Mouse (Mus musculus) gastrocnemius, postnatal 25 days (tissue): ENCODE measurements around the gene Xdh. TPM values are rescaled to one million over a fixed set of nuclear protein-coding genes. Genes with fewer than 3 reads are reported as not detected.
"Not testable (repeated sequence)": the region's sequence is repeated elsewhere in the genome, so short reads cannot be mapped to it uniquely, and the experiment has no call there.

Experiments
- DNase-seq: peaks from one replicate; pipeline ENCODE4 v3.0.0; 2022
- total RNA-seq, 2 experiments: library from RNA; stranded (reverse); gene quantifications; 1 replicate in 1 of 2; 2 replicates in 1 of 2; pipeline ENCODE4 v1.2.3; 2021

Xdh gene
- total RNA-seq, 2 experiments from 2014 or later, result 31.3 to 39.1 TPM

- DNase-seq, result no peak
These were observed 68.7 kb downstream of the Xdh start for GRCm38 (mm10) chr17:73881295-73881694.

DNA sequence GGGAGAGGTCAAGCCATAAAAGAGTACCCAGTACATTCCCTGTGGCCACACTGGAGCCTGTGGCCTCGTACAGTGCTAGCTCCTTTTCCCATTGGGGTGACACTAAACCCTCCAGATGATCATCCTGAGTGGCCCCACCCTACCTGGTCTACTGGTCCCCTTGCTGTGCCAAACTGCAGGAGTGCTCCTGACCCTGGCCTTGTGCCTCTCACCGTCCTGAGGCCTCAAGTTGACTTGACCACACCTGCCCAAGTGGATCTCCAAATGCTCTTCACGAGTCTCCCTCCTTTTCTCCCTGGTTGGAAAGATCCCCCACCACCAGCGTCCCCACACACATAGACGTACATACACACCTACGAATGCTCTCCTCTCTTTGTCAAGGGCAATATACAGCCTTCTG lies 69.7 kb downstream of the Xdh start:
- DNase-seq, result no peak

DNA sequence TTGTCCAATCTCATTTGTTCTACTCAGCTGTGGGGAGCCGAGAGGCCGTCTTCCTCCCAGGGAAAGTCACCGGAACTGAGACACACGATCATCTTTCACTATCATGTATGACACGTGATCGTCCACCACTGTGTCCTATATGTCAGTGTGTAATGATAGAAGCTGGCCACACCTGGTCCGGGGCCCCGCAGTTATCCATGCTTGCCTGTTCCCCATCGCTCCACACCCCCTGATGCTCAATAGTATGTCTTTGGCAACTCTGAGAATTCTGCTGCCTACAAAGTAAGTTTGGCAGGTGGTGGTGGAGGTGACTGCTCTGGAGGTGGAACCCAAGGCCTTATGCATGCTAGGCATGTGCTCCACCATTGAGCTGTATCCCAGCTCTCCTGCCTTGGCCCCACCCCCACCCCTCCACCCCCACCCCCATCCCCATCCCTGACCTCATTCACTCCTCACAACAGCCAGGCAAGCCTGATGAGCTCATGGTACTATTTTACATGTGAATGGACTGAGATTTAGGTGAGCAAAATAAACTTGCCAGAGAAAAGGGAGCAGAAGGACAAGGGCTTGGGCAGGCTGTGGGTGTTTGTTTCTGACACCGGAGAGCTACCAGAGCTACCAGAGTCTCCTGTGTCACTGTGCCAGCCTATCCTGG lies 70.6 kb downstream of the Xdh start:
- no peak for DNase-seq

- DNase-seq, result no peak
These were observed 74.3 kb downstream of the Xdh start for GRCm38 (mm10) chr17:73875674-73876073.

DNA sequence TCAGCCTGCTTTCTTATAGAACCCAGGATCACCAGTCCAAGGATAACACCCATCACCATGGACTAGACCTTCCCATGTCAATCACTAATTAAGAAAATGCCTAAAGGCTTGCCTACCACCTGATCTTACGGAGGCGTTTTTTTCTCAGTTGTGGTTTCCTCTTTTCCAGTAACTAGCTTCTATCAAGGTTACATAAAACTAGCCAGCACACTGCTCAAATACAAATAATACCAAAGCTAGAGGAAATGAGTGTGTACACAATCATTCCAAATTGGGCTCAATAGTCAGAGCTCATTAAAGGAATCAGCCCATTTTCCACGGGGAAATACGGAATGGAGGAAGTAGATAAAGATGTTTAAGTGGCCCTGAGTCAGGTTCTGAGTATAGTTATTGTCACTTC lies 74.7 kb downstream of the Xdh start:
- no peak for DNase-seq

DNA sequence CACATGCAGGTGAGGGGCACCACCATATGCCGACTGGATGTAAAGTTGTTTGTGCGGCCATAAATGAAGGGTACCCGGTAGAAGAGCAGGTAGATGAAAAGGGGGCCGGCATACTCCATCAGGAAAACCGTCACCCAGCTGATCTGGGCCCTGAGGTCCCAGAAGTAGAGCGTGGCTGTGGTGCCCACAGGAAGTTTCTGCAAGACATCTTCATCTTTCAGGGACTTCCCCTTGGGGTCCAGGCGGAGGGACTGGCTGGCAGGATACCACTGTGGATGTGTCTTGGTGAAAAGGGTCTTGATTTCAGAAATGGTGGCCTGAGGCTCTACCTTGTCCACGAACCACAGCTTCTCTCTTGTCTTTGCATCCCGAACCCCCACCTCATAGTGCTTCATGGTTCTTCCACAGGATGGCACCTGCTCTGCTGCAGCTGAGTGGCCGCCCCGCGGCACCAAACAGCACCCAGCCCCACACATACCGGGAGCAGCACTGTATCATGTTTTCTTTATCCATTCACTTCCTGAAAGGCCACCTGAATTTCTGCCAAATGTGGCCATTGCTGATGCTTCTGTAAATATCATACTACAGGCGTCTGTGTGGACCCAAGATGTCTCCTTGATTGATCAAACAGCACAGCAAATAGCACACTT lies 78.9 kb downstream of the Xdh start:
- no peak for DNase-seq

DNA sequence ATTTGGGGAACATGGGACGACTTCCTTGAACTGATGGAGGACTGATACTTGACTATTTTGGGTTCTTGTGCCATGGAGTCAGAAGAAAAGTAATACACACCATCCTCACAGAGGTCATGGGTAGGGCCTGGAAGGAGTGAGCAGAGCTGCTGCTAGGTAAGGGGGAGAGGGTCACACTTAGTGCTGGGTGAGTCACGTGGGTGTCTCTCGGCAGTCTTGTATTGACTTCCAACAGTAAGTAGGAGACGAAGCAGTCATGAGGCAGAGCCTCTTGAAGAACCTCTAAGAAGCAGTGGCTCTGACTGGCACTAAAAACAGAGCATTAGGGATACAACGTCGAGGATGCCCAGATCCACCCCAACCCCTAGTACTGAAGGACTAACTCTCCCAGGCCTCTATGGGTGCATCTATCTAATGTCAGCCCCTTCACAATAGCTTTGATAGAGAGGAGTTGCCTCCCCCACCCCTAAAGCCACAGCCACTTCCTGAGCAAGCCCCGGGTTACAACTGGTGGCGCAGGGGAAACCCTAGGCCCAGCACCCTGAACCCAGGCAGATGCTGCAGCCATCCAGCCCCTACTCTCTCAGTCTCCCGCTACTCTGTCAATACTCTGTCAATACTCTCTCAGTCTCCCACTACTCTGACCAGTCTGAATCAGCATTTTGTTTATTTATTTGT lies 80.8 kb downstream of the Xdh start:
- no peak for DNase-seq

GRCm38 (mm10) chr17:73853717-73854116 lies 96.3 kb downstream of the Xdh start:
- no peak for DNase-seq

DNA sequence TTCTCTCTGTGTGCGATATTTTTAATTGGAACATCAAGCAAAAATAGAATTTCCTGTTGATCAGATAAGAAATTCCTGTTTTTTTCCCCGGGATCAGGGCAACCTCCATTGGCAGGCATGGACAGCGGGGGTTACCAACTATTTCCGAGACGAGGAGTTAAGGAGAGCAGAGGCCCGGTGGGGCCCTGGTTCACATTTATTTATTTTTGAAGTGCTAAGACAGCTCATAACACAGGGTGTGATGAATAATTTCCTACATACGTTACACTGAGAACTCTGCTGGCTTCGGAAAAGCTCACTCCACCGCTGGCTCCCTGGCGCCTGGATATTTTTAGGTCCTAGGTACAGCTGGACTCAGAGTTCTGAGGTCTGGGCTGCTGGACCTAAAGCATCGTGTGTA lies 97.0 kb downstream of the Xdh start:
- no peak for DNase-seq

GRCm38 (mm10) chr17:73847399-73847798 lies 102.6 kb downstream of the Xdh start:
- no peak for DNase-seq

- no peak for DNase-seq
These were observed 104.4 kb downstream of the Xdh start for GRCm38 (mm10) chr17:73845632-73846031.

GRCm38 (mm10) chr17:73842963-73843362 lies 107.0 kb downstream of the Xdh start:
- DNase-seq, result no peak

- DNase-seq, result not testable (repeated sequence)
These were observed 110.1 kb downstream of the Xdh start for GRCm38 (mm10) chr17:73839876-73840275.

- no peak for DNase-seq
These were observed 110.7 kb downstream of the Xdh start for GRCm38 (mm10) chr17:73839086-73839835.

- no peak for DNase-seq
These were observed 112.8 kb downstream of the Xdh start for GRCm38 (mm10) chr17:73837244-73837643.

GRCm38 (mm10) chr17:73836601-73837000 lies 113.4 kb downstream of the Xdh start:
- peak; percentile 15 for DNase-seq

Other genes with a start within 250 kb of the Xdh start
- gene Galnt14, start 239.7 kb downstream of the Xdh start, total RNA-seq, result not detected
- gene Ehd3, start 146.1 kb downstream of the Xdh start, total RNA-seq, result 1 to 10 TPM; 2.6 to 3.1 TPM
- gene Srd5a2, start 97.7 kb upstream of the Xdh start, total RNA-seq, result not detected